Mouse (Mus musculus): ENCODE results near the gene Aup1.

DNA sequence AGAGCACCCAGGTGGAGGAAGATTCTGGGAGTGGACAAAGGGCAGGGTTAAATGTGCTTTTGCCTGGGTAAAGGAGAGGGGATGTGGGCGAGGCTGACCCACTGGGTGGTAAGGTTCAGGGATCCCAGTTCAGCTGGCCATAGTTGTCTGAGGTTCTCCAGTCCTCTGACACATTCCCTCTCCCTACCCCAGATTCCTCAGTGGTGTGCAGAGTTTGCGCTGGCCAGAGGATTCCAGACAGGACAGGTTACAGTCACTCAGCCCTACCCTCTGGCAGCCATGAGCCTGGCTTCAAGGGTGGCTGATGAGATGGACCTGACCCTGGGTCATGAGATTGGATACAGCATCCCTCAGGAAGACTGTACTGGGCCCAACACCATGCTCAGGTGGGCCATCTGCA is 4.4 kb downstream of the Aup1 start:
- TF ChIP-seq CTCF (IDR thresholded peaks at IDR 0.05; ENCODE audit: low read depth) = no peak
- TF ChIP-seq EP300 (optimal IDR thresholded peaks at IDR 0.05) = no peak

Measured in stomach, postnatal 0 days (tissue).